Mouse (Mus musculus): ENCODE data around the gene Kctd11. TPM values are rescaled to one million over a fixed set of nuclear protein-coding genes. Genes with fewer than 3 reads are reported as not detected.

Kctd11 gene
- polyA plus RNA-seq, 1 experiment from 2014 or later: 3.5 TPM

DNA sequence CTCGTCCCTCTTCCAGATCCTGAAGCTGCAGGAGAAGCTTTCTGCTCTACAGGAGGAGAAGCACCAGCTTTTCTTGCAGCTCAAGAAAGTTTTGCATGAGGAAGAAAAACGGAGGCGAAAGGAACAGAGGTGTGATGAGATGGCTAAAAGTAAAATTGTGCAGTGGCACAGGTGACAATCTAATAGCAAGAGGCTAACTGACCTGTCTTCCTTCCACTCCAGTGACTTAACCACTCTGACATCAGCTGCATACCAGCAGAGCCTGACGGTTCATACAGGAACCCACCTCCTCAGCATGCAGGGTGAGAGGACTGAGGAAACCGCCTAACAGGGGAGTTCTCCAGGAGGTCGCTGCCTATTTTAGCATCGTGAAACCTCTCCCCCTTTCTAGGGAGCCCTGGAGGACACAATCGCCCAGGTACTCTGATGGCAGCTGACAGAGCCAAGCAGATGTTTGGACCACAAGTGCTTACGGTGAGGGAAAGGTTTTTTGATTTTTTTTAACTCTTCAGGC is 33.8 kb upstream of the Kctd11 start:
- Histone ChIP-seq H3K27me3 (replicated peaks; ENCODE audit: control insufficient read depth, insufficient read depth, low read length) (no peaks in the 10 kb centered on the region), H3K4me3 (ENCODE audit: low read depth, low read length) (peak overlapping the region; percentile 85), H3K27ac (ENCODE audit: low read depth) (no peak overlapping the region), H3K36me3 (ENCODE audit: control insufficient read depth, insufficient read depth, low read length) (peaks cover 84% of the 10 kb centered on the region), H3K4me1 (replicated peaks; ENCODE audit: control insufficient read depth, insufficient read depth, low read length) (peaks cover 21% of the 10 kb centered on the region), H3K4me2 (ENCODE audit: low read length) (peak overlapping the region; percentile 87), H3K9me3 (ENCODE audit: control insufficient read depth, low read length) (no peaks in the 10 kb centered on the region), H3K9ac (ENCODE audit: low read length) (peak overlapping the region; percentile 86; the same call in 1 of the 2 replicates)
- 35% methylated on average over 9 of the region's 9 CpGs for WGBS
- ATAC-seq (replicated peaks; ENCODE audit: low FRiP score, low TSS enrichment, low read depth): no peak
- DNase-seq (ENCODE audit: low spot score): no peak

DNA sequence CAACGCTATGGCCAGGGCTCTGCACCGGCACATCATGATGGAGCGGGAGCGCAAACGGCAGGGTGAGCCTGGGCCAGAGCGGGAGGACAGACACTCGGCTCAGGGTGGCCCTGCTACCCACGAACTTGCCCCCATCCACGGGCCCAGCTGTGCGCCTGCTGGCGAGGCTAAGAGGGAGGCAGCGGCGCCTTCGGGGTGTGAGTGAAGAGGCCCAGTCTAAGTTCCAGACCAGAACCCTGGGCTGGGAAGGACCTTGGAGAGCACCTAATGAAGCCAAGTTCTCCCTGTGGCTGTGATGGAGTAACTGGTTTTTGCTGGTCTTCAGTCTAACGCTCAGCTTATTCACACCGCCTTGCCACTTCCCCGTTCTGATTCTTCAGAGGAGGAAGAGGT is 33.2 kb upstream of the Kctd11 start:
- Histone ChIP-seq H3K27ac (ENCODE audit: low read depth) (peak overlapping the region; percentile 84), H3K4me2 (ENCODE audit: low read length) (peak overlapping the region; percentile 87), H3K4me3 (ENCODE audit: low read depth, low read length) (peak overlapping the region; percentile 85), H3K36me3 (ENCODE audit: control insufficient read depth, insufficient read depth, low read length) (peaks cover 88% of the 10 kb centered on the region), H3K9ac (ENCODE audit: low read length) (peak overlapping the region; percentile 86), H3K9me3 (ENCODE audit: control insufficient read depth, low read length) (no peaks in the 10 kb centered on the region), H3K4me1 (replicated peaks; ENCODE audit: control insufficient read depth, insufficient read depth, low read length) (peaks cover 17% of the 10 kb centered on the region), H3K27me3 (replicated peaks; ENCODE audit: control insufficient read depth, insufficient read depth, low read length) (no peaks in the 10 kb centered on the region)
- WGBS: 2% methylated on average over 17 of the region's 17 CpGs
- DNase-seq (ENCODE audit: low spot score) (no peak), ATAC-seq (replicated peaks; ENCODE audit: low FRiP score, low TSS enrichment, low read depth) (no peak; the same call in 1 of the 2 replicates)

DNA sequence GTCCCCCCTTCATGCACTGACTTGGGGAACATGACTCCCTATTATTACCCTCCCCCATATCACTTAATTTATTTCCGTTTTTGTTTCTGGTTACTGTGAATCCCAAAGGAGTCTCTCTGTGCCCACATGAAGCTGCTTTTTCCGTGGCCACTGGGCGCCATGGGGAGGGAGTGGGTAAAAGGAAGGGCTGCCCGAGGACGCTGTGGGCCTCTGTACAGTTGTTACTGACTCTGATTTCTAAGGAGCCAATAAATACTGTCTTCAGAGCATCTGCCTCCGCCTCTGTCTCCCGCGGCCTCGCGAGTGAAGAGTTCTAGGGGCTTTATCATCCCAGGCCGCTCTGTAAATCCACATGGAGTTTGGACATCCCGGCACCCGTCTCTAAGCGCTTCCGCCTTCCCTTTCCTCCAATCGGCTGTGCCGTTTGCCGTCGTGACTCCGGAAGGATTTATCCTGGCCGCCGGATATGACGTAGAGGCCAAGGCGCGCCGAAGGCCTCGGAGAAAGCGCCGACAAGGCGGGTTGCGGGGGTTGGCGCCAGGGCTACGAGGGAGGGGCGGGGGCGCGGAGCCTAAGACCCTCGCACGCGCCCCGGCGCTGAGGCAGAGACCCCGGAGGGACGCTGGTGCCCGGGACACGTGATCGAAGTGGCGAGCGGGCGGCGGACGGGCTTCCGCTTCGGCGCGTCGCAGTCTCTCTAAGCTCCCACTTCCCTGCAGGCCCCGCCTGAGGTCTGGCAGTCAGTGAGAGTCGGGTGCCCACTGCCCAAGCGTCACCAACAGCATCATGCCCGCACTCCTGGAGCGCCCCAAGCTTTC is 32.6 kb upstream of the Kctd11 start, which contains the start of gene Gps2:
TSS of gene Gps2 (plus strand) at position 335 of the 818 bp plus-strand sequence.
- Histone ChIP-seq H3K9me3 (ENCODE audit: control insufficient read depth, low read length) (no peaks in the 10 kb centered on the region), H3K27me3 (replicated peaks; ENCODE audit: control insufficient read depth, insufficient read depth, low read length) (no peaks in the 10 kb centered on the region), H3K27ac (ENCODE audit: low read depth) (peak within 1 kb of the TSS; percentile 84), H3K4me2 (ENCODE audit: low read length) (peak within 1 kb of the TSS; percentile 87), H3K4me3 (ENCODE audit: low read depth, low read length) (peak within 1 kb of the TSS; percentile 85), H3K9ac (ENCODE audit: low read length) (peak within 1 kb of the TSS; percentile 86), H3K36me3 (ENCODE audit: control insufficient read depth, insufficient read depth, low read length) (peaks cover 88% of the 10 kb centered on the region), H3K4me1 (replicated peaks; ENCODE audit: control insufficient read depth, insufficient read depth, low read length) (peaks cover 12% of the 10 kb centered on the region)
- WGBS: 2% methylated on average over 61 of the region's 61 CpGs
- peak; percentile 96 for DNase-seq (ENCODE audit: low spot score)
- peak; percentile 90 for ATAC-seq (replicated peaks; ENCODE audit: low FRiP score, low TSS enrichment, low read depth)

DNA sequence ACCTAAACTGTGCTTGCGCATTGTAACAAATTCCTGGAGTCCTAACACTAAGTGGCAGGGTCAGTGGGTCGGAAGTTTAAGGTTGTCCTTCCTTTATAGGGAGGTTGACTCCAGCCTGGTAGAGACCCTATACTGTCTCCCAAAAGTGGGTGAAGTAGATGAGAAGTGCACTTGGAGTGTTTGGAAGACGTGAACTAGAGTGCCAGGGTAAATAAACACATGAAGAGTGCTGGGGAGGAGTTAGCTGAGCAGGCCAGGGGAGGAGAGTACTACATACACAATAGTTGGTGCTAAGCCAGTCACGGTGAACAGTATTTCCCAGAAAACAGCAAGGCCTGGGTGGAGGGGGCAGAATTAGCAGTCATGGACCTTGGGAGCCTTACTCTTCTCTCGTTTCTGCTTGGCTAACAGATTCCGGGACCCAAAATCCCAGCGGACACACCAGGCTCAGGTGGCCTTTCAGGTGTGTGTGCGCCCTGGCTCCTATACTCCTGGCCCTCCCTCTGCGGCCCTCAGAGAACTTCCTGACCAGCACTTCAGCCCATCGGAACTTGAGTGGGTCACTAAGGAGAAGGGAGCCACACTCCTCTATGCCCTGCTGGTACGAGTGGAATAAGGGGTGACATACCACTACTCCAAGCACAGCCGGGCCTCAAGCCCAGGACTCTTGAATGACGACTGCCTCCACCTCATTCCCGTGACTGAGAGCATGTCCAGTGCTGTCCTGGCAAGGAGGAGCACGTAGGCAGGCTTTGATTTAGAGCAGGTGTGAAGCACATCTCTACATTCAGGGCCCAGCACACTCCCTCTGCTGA is 31.7 kb upstream of the Kctd11 start:
- Histone ChIP-seq H3K9me3 (ENCODE audit: control insufficient read depth, low read length) (no peaks in the 10 kb centered on the region), H3K9ac (ENCODE audit: low read length) (no peak overlapping the region; the same call in 1 of the 2 replicates), H3K4me1 (replicated peaks; ENCODE audit: control insufficient read depth, insufficient read depth, low read length) (peaks cover 8% of the 10 kb centered on the region), H3K4me2 (ENCODE audit: low read length) (peak overlapping the region; percentile 87), H3K27ac (ENCODE audit: low read depth) (no peak overlapping the region), H3K27me3 (replicated peaks; ENCODE audit: control insufficient read depth, insufficient read depth, low read length) (no peaks in the 10 kb centered on the region), H3K4me3 (ENCODE audit: low read depth, low read length) (peak overlapping the region; percentile 85), H3K36me3 (ENCODE audit: control insufficient read depth, insufficient read depth, low read length) (peaks cover 88% of the 10 kb centered on the region)
- DNase-seq (ENCODE audit: low spot score): no peak
- ATAC-seq (replicated peaks; ENCODE audit: low FRiP score, low TSS enrichment, low read depth): no peak
- WGBS: 79% methylated on average over 15 of the region's 15 CpGs

DNA sequence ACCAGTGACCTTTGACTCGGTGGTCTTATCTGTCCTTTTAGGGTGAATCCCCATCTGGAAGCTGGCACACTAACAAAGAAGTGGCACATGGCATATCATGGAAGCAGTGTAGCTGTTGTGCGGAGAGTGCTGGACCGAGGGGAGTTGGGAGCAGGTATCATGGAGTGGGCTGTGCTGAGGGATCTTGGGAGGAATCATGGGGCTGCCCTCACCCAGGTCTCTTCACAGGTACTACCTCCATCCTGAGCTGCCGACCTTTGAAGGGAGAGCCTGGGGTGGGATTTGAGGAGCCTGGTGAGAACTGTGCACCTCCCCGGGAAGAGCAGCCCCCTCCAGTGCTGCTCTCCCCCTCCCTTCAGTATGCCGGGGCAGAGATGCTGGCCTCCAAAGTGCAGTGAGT is 30.5 kb upstream of the Kctd11 start:
- no peak overlapping the region for H3K27ac ChIP-seq (ENCODE audit: low read depth)
- H3K27me3 ChIP-seq (replicated peaks; ENCODE audit: control insufficient read depth, insufficient read depth, low read length): no peaks in the 10 kb centered on the region
- peaks cover 88% of the 10 kb centered on the region for H3K36me3 ChIP-seq (ENCODE audit: control insufficient read depth, insufficient read depth, low read length)
- no peak overlapping the region for H3K9ac ChIP-seq (ENCODE audit: low read length)
- H3K9me3 ChIP-seq (ENCODE audit: control insufficient read depth, low read length): no peaks in the 10 kb centered on the region
- DNase-seq (ENCODE audit: low spot score): no peak
- peaks cover 8% of the 10 kb centered on the region for H3K4me1 ChIP-seq (replicated peaks; ENCODE audit: control insufficient read depth, insufficient read depth, low read length)
- 90% methylated on average over 6 of the region's 6 CpGs for WGBS
- ATAC-seq (replicated peaks; ENCODE audit: low FRiP score, low TSS enrichment, low read depth): no peak
- no peak overlapping the region for H3K4me3 ChIP-seq (ENCODE audit: low read depth, low read length)
- H3K4me2 ChIP-seq (ENCODE audit: low read length): no peak overlapping the region

DNA sequence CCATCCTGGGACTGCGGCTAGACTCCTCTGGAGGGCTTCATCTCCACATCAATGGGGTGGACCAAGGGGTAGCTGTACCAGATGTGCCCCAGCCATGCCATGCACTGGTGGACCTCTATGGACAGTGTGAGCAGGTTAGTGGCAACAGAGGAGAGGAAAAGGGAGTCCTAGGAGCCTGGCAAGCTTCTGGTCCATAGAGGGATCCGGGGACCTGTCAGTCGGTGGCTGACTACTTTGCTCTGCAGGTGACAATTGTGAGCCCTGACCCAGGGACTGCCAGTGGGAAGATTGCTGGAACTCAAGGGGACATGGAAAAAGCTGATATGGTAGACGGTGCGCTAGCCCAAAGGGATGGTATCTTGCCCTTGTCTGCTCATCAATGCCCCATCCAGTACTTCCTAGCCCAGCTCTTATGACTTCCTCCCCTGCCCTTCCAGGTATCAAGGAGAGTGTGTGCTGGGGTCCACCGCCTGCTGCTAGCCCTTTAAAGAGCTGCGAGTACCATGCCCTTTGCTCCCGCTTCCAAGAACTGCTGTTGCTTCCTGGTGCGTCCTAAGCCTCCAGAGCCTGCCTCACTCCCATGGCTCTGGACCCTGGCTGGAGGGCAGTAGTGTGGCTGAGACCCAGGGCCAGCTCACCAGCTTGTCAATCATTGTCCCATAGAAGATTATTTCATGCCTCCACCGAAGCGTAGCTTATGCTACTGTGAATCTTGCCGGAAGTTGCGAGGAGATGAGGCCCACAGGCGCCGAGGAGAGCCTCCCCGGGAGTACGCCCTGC is 29.8 kb upstream of the Kctd11 start:
- Histone ChIP-seq H3K27ac (ENCODE audit: low read depth) (no peak overlapping the region), H3K27me3 (replicated peaks; ENCODE audit: control insufficient read depth, insufficient read depth, low read length) (no peaks in the 10 kb centered on the region), H3K9ac (ENCODE audit: low read length) (no peak overlapping the region), H3K9me3 (ENCODE audit: control insufficient read depth, low read length) (no peaks in the 10 kb centered on the region), H3K4me3 (ENCODE audit: low read depth, low read length) (no peak overlapping the region), H3K36me3 (ENCODE audit: control insufficient read depth, insufficient read depth, low read length) (peaks cover 88% of the 10 kb centered on the region), H3K4me2 (ENCODE audit: low read length) (no peak overlapping the region), H3K4me1 (replicated peaks; ENCODE audit: control insufficient read depth, insufficient read depth, low read length) (peaks cover 8% of the 10 kb centered on the region)
- ATAC-seq (replicated peaks; ENCODE audit: low FRiP score, low TSS enrichment, low read depth) (no peak), DNase-seq (ENCODE audit: low spot score) (no peak)
- WGBS: 90% methylated on average over 17 of the region's 17 CpGs

DNA sequence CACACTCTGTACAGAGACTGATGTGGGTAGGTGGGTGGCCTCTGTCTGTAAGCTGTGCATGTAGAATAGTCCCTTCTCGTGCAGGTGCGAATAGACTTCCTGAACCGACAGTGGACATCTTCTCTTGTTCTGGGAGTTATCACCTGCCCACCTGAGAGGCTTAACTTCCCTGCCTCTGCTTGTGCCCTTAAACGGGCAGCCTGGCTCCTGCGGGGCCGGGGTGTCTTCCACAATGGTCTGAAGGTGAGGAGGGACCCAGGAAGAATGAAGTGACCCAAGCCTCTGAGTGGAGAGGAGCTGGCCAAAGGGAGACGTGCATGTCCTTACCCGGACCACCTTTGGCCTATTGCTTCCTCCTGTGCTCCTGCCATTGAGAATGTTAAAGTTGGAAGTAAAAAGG is 29.0 kb upstream of the Kctd11 start:
- Histone ChIP-seq H3K27ac (ENCODE audit: low read depth) (no peak overlapping the region), H3K4me2 (ENCODE audit: low read length) (no peak overlapping the region), H3K9ac (ENCODE audit: low read length) (no peak overlapping the region), H3K9me3 (ENCODE audit: control insufficient read depth, low read length) (no peaks in the 10 kb centered on the region), H3K4me3 (ENCODE audit: low read depth, low read length) (no peak overlapping the region), H3K4me1 (replicated peaks; ENCODE audit: control insufficient read depth, insufficient read depth, low read length) (peaks cover 7% of the 10 kb centered on the region), H3K36me3 (ENCODE audit: control insufficient read depth, insufficient read depth, low read length) (peaks cover 88% of the 10 kb centered on the region), H3K27me3 (replicated peaks; ENCODE audit: control insufficient read depth, insufficient read depth, low read length) (no peaks in the 10 kb centered on the region)
- ATAC-seq (replicated peaks; ENCODE audit: low FRiP score, low TSS enrichment, low read depth): no peak
- 94% methylated on average over 8 of the region's 8 CpGs for WGBS
- no peak for DNase-seq (ENCODE audit: low spot score)

DNA sequence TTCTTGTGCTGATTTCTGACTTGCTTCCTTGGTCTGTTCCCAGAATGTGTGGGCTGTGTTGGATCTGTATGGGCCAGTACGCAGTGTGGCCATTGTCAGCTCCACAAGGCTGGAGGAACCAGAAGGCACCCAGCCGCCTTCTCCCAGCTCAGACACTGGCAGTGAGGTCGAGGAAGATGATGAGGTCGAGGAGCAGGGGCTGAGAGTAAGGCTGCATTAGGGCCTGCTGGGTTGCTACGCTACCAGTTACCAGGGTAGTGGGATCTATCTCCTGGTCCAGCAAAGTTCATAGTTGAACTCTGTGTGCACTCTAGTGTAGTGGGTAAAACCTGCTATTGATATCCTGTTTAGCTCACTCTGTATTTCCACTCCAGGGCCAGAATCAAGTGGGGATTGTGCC is 28.0 kb upstream of the Kctd11 start:
- no peak overlapping the region for H3K4me3 ChIP-seq (ENCODE audit: low read depth, low read length)
- H3K9ac ChIP-seq (ENCODE audit: low read length): no peak overlapping the region
- ATAC-seq (replicated peaks; ENCODE audit: low FRiP score, low TSS enrichment, low read depth) (no peak), DNase-seq (ENCODE audit: low spot score) (no peak)
- H3K4me2 ChIP-seq (ENCODE audit: low read length): no peak overlapping the region
- H3K36me3 ChIP-seq (ENCODE audit: control insufficient read depth, insufficient read depth, low read length): peaks cover 93% of the 10 kb centered on the region
- H3K4me1 ChIP-seq (replicated peaks; ENCODE audit: control insufficient read depth, insufficient read depth, low read length): no peaks in the 10 kb centered on the region
- no peaks in the 10 kb centered on the region for H3K27me3 ChIP-seq (replicated peaks; ENCODE audit: control insufficient read depth, insufficient read depth, low read length)
- H3K27ac ChIP-seq (ENCODE audit: low read depth): no peak overlapping the region
- WGBS: 86% methylated on average over 5 of the region's 5 CpGs
- no peaks in the 10 kb centered on the region for H3K9me3 ChIP-seq (ENCODE audit: control insufficient read depth, low read length)

All from intestine, embryonic 14.5 days (tissue).